Mouse (Mus musculus): Measurements from ENCODE around the gene Os9. TPM values are rescaled to one million over a fixed set of nuclear protein-coding genes. Genes with fewer than 3 reads are reported as not detected.

Os9 gene
- polyA plus RNA-seq, 2 experiments, result 22.9 to 25.0 TPM

DNA sequence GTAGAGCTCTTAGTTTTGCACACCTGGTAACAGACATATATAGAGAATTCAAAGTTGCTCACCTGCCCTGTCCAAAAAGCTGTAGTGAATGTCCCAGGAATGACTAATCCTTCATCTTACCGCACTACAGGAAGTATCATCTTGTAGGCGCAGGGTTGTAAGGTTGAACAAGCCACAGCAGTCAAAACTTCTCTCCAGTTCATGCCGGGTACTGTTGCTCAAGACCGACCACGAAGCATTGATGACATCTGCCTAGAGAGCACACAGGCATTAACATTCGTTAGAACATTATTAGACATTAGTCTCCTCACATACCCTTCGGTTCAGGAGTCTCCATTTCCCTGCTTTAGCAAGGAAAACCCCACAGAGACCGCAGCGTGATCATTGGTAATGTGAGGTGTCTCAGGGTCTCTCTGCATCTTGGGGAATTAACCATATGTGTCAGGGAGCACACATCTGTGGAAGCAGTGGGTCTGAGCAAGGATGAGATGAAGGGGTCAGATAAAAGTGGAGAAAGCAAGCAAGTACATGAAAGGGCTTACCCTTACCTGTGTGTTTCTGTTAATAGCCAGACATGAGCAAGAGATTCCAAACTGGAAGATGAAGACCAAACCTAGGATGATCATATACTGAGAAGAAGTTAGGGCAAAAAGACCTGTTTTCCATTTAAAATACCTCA lies 52.4 kb downstream of the Os9 start:
- H3K4me3 ChIP-seq (ENCODE audit: insufficient read depth in 1 of 2, low read depth in 2 of 2, low read length in 2 of 2), result peak overlapping the region in 1 of 2 experiments; percentile 59; a peak in 2 of 4 replicates
- H3K4me1 ChIP-seq (replicated peaks; ENCODE audit: control insufficient read depth in 2 of 2, insufficient read depth in 2 of 2, low read length in 1 of 2), result peaks cover 4 to 27% of the 10 kb centered on the region in 2 experiments; a peak in 3 of 4 replicates
- peak overlapping the region; percentile 44 for H3K27ac ChIP-seq
- H3K9ac ChIP-seq (replicated peaks), result peak overlapping the region; percentile 35; the same call in 1 of the 2 replicates
- H3K36me3 ChIP-seq (replicated peaks; ENCODE audit: control insufficient read depth, insufficient read depth, low read depth), result peaks cover 31% of the 10 kb centered on the region
- H3K27me3 ChIP-seq (ENCODE audit: control insufficient read depth, insufficient read depth, low read length), result no peaks in the 10 kb centered on the region
- TF ChIP-seq CTCF (IDR thresholded peaks at IDR 0.05; ENCODE audit: low read depth) (no peak), EP300 (IDR thresholded peaks at IDR 0.05; ENCODE audit: low read depth) (no peak)
- no peak for ATAC-seq (ENCODE audit: insufficient read depth)
- 44% methylated on average over 9 of the region's 9 CpGs for WGBS (ENCODE audit: insufficient replicate concordance)
- H3K4me2 ChIP-seq (ENCODE audit: low read depth), result peak overlapping the region; percentile 75
- H3K9me3 ChIP-seq (ENCODE audit: control insufficient read depth, low read length), result no peaks in the 10 kb centered on the region
- DNase-seq (ENCODE audit: low read depth in 3 of 3, low spot score in 3 of 3), result no peak

DNA sequence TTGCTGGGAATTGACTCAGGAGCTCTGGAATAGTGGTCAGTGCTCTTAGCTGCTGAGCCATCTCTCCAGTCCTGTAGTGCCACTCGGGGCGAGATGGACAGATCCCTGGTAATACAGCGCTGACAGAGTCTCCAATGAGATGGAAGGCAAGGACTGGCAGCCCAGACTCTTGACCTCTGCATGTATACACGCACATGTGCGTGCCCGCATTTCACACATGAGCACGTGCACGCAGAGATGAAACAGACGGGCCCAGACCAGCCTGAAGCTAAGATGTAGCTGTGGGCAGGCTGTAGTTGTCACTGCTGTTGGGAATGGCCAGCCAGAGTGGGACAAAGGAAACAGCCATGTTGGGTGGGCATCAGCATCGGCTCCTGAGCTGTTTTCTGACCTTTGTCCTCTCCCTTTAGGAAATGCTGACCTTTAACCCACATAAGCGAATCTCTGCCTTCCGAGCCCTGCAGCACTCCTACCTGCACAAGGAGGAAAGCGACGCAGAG lies 54.4 kb downstream of the Os9 start:
- Histone ChIP-seq H3K4me3 (ENCODE audit: insufficient read depth in 1 of 2, low read depth in 2 of 2, low read length in 2 of 2) (no peak overlapping the region), H3K36me3 (replicated peaks; ENCODE audit: control insufficient read depth, insufficient read depth, low read depth) (peaks cover 31% of the 10 kb centered on the region), H3K27ac (no peak overlapping the region), H3K9me3 (ENCODE audit: control insufficient read depth, low read length) (no peaks in the 10 kb centered on the region), H3K27me3 (ENCODE audit: control insufficient read depth, insufficient read depth, low read length) (peaks cover 11% of the 10 kb centered on the region), H3K4me1 (replicated peaks; ENCODE audit: control insufficient read depth in 2 of 2, insufficient read depth in 2 of 2, low read length in 1 of 2) (peaks cover 8 to 30% of the 10 kb centered on the region in 2 experiments; a peak in 3 of 4 replicates), H3K4me2 (ENCODE audit: low read depth) (no peak overlapping the region), H3K9ac (replicated peaks) (no peak overlapping the region)
- ATAC-seq (ENCODE audit: insufficient read depth) (no peak), DNase-seq (ENCODE audit: low read depth in 3 of 3, low spot score in 3 of 3) (no peak)
- WGBS (ENCODE audit: insufficient replicate concordance), result 84% methylated on average over 14 of the region's 14 CpGs
- TF ChIP-seq CTCF (IDR thresholded peaks at IDR 0.05; ENCODE audit: low read depth), result no peak
- TF ChIP-seq EP300 (IDR thresholded peaks at IDR 0.05; ENCODE audit: low read depth), result no peak

DNA sequence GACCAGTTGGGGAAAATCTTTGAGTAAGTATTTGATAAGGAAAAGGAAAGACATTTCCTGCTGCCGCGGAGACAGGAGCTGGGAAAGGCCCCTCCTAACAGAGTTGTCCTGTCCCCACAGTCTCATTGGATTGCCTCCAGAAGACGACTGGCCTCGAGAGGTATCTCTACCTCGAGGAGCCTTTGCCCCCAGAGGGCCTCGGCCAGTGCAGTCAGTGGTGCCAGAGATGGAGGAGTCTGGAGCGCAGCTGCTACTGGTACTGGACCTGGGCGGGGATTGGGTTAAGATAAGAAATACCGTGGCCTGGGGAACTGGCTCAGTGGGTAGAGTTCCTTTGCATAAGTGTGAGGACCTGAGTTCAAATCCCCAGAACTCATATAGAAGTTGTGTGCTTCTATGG lies 55.0 kb downstream of the Os9 start:
- peaks cover 8 to 26% of the 10 kb centered on the region in 2 experiments; a peak in 3 of 4 replicates for H3K4me1 ChIP-seq (replicated peaks; ENCODE audit: control insufficient read depth in 2 of 2, insufficient read depth in 2 of 2, low read length in 1 of 2)
- H3K9ac ChIP-seq (replicated peaks), result no peak overlapping the region
- H3K4me2 ChIP-seq (ENCODE audit: low read depth), result no peak overlapping the region
- H3K27me3 ChIP-seq (ENCODE audit: control insufficient read depth, insufficient read depth, low read length), result peaks cover 17% of the 10 kb centered on the region
- no peak for DNase-seq (ENCODE audit: low read depth in 3 of 3, low spot score in 3 of 3)
- TF ChIP-seq CTCF (IDR thresholded peaks at IDR 0.05; ENCODE audit: low read depth), result no peak
- TF ChIP-seq EP300 (IDR thresholded peaks at IDR 0.05; ENCODE audit: low read depth), result no peak
- peaks cover 31% of the 10 kb centered on the region for H3K36me3 ChIP-seq (replicated peaks; ENCODE audit: control insufficient read depth, insufficient read depth, low read depth)
- WGBS (ENCODE audit: insufficient replicate concordance), result 43% methylated on average over 9 of the region's 9 CpGs
- H3K9me3 ChIP-seq (ENCODE audit: control insufficient read depth, low read length), result no peaks in the 10 kb centered on the region
- ATAC-seq (ENCODE audit: insufficient read depth), result no peak
- H3K4me3 ChIP-seq (ENCODE audit: insufficient read depth in 1 of 2, low read depth in 2 of 2, low read length in 2 of 2), result no peak overlapping the region
- no peak overlapping the region for H3K27ac ChIP-seq

DNA sequence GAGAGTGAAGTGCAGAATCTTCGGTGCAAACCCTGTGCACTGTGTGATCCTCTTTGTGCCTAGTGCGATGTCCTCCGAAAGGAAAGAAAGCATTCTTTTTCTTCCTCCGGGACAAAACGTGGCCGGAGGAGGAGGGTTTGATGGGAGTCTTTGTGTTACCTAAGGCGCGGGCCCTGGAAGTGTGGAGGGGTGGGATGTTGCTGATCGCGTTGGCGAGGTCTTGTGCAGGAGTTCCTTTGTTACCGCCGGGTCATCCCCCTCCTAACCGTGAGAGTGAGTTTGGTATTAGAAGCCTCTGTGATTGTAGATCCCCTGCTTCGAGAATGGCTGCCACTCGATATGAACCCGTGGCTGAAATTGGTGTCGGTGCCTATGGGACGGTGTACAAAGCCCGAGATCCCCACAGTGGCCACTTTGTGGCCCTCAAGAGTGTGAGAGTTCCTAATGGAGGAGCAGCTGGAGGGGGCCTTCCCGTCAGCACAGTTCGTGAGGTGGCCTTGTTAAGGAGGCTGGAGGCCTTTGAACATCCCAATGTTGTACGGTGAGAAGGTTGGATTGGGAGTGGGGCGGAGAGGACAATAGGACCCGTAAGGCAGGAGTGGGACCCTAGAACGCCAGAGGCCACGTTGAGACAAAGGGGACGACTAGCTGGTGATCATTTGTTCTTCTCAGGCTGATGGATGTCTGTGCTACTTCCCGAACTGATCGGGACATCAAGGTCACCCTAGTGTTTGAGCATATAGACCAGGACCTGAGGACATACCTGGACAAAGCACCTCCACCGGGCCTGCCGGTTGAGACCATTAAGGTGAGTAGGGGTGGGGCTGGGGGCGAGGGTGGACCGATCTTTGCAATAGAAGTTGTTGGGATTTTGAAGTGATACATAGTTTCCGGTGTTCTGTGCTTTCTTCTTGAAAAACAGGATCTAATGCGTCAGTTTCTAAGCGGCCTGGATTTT lies 56.7 kb downstream of the Os9 start:
- H3K4me1 ChIP-seq (replicated peaks; ENCODE audit: control insufficient read depth in 2 of 2, insufficient read depth in 2 of 2, low read length in 1 of 2), result peaks cover 8 to 22% of the 10 kb centered on the region in 2 experiments; a peak in 3 of 4 replicates
- H3K9me3 ChIP-seq (ENCODE audit: control insufficient read depth, low read length), result no peaks in the 10 kb centered on the region
- H3K9ac ChIP-seq (replicated peaks), result peak overlapping the region; percentile 77
- peaks cover 31% of the 10 kb centered on the region for H3K36me3 ChIP-seq (replicated peaks; ENCODE audit: control insufficient read depth, insufficient read depth, low read depth)
- DNase-seq (ENCODE audit: low read depth in 3 of 3, low spot score in 3 of 3), result no peak
- TF ChIP-seq CTCF (IDR thresholded peaks at IDR 0.05; ENCODE audit: low read depth) (no peak), EP300 (IDR thresholded peaks at IDR 0.05; ENCODE audit: low read depth) (no peak)
- H3K4me2 ChIP-seq (ENCODE audit: low read depth), result peak overlapping the region; percentile 93
- H3K27me3 ChIP-seq (ENCODE audit: control insufficient read depth, insufficient read depth, low read length), result peaks cover 35% of the 10 kb centered on the region
- H3K27ac ChIP-seq, result peak overlapping the region; percentile 52
- WGBS (ENCODE audit: insufficient replicate concordance), result 12% methylated on average over 37 of the region's 37 CpGs
- peak overlapping the region; percentile 79 to 89 for H3K4me3 ChIP-seq (ENCODE audit: insufficient read depth in 1 of 2, low read depth in 2 of 2, low read length in 2 of 2)
- ATAC-seq (ENCODE audit: insufficient read depth), result peak; percentile 1; the same call in 1 of the 2 replicates

All from liver, embryonic 14.5 days (tissue).